18 mouse cellular contexts compared by ENCODE assay signal in genomic region chr6:73182987-73183386, GRCm38 (mm10). TPM values are rescaled to one million over a fixed set of nuclear protein-coding genes. Genes with fewer than 3 reads are reported as not detected.
DNase-seq lines count a peak whose midpoint lies in the region; ATAC-seq lines count a peak whose summit lies in the region.
"Had no signal": no experiment of that assay in that cellular context is flagged by ENCODE, and none has a peak within 500 bp of the region (broad histone marks: within the 10 kb centered on the region; RNA-seq: fewer than 3 reads in every experiment).

No protein-coding gene starts in this region.

- no peak overlapping the region for H3K4me3 ChIP-seq in heart, embryonic 14.5 days (ENCODE audit: control insufficient read depth in 1 of 2, insufficient read depth in 1 of 2, low read depth in 1 of 2, low read length in 2 of 2)
- H3K4me3 ChIP-seq in kidney, embryonic 15.5 days (replicated peaks), result no peak overlapping the region
- H3K4me3 ChIP-seq: embryonic facial prominence, embryonic 10.5 days; forebrain, embryonic 13.5 days; hindbrain, embryonic 15.5 days had no signal

- DNase-seq in heart, adult 18-20 months, result no peak
- peak; percentile 36 for DNase-seq in kidney, postnatal 10 days
- peak; percentile 5 for DNase-seq in lung, postnatal 10 days
- DNase-seq in lung, postnatal 14 days, result no peak
- DNase-seq in gastrocnemius, adult 8-10 months (ENCODE audit: low spot score in 2 of 2), result no peak
- DNase-seq: adrenal gland, adult 8-10 months; adrenal gland, postnatal 36 days; cerebellum, adult 2 months; cerebellum, postnatal 10 days; forebrain, postnatal 0 days; gastrocnemius, postnatal 25 days; heart, postnatal 10 days had no signal

- H3K4me2 ChIP-seq in heart, embryonic 14.5 days (ENCODE audit: low read length), result no peak overlapping the region
- no peak overlapping the region for H3K4me2 ChIP-seq in kidney, embryonic 15.5 days
- H3K4me2 ChIP-seq: forebrain, embryonic 13.5 days; hindbrain, embryonic 15.5 days had no signal

- H3K36me3 ChIP-seq in heart, embryonic 14.5 days (ENCODE audit: control insufficient read depth, insufficient read depth, low read length), result no peaks in the 10 kb centered on the region
- no peaks in the 10 kb centered on the region for H3K36me3 ChIP-seq in kidney, embryonic 15.5 days
- H3K36me3 ChIP-seq: embryonic facial prominence, embryonic 10.5 days; hindbrain, embryonic 15.5 days had no signal

- H3K27ac ChIP-seq in heart, embryonic 14.5 days (replicated peaks in 1 of 2; ENCODE audit: control insufficient read depth in 1 of 2, insufficient read depth in 1 of 2, low read depth in 2 of 2, low read length in 2 of 2), result peak overlapping the region in 1 of 2 experiments; percentile 49; a peak in 1 of 4 replicates
- H3K27ac ChIP-seq in kidney, embryonic 15.5 days, result no peak overlapping the region
- H3K27ac ChIP-seq: embryonic facial prominence, embryonic 10.5 days; forebrain, embryonic 13.5 days; hindbrain, embryonic 15.5 days had no signal

- WGBS in heart, embryonic 14.5 days, result 40% methylated on average over 3 of the region's 3 CpGs
- WGBS in kidney, embryonic 15.5 days, result 23% methylated on average over 3 of the region's 3 CpGs

- H3K4me1 ChIP-seq in heart, embryonic 14.5 days (ENCODE audit: control insufficient read depth in 2 of 2, insufficient read depth in 2 of 2, low read length in 2 of 2), result peaks cover 0 to 2% of the 10 kb centered on the region in 2 experiments; a peak in 1 of 4 replicates
- peaks cover 16% of the 10 kb centered on the region for H3K4me1 ChIP-seq in kidney, embryonic 15.5 days
- H3K4me1 ChIP-seq: forebrain, embryonic 13.5 days; hindbrain, embryonic 15.5 days had no signal

- ATAC-seq in heart, embryonic 14.5 days (ENCODE audit: insufficient number of reproducible peaks, insufficient read depth, low FRiP score, low read depth), result peak; percentile 70
- ATAC-seq in kidney, embryonic 15.5 days (replicated peaks; ENCODE audit: low FRiP score), result no peak; the same call in 1 of the 2 replicates
- ATAC-seq: forebrain, embryonic 13.5 days; forebrain, postnatal 0 days; intestine, embryonic 16.5 days had no signal

- no peaks in the 10 kb centered on the region for H3K27me3 ChIP-seq in heart, embryonic 14.5 days (ENCODE audit: control insufficient read depth, insufficient read depth, low read length)
- no peaks in the 10 kb centered on the region for H3K27me3 ChIP-seq in kidney, embryonic 15.5 days
- H3K27me3 ChIP-seq: forebrain, embryonic 13.5 days; hindbrain, embryonic 15.5 days had no signal

- no peaks in the 10 kb centered on the region for H3K9me3 ChIP-seq in heart, embryonic 14.5 days (ENCODE audit: control insufficient read depth, low read length)
- H3K9me3 ChIP-seq in kidney, embryonic 15.5 days (replicated peaks), result no peaks in the 10 kb centered on the region
- H3K9me3 ChIP-seq: embryonic facial prominence, embryonic 10.5 days; forebrain, embryonic 13.5 days; hindbrain, embryonic 15.5 days had no signal

- no peak overlapping the region for H3K9ac ChIP-seq in heart, embryonic 14.5 days (ENCODE audit: low read length)
- no peak overlapping the region for H3K9ac ChIP-seq in kidney, embryonic 15.5 days
- H3K9ac ChIP-seq: forebrain, embryonic 13.5 days; forebrain, postnatal 0 days; hindbrain, embryonic 15.5 days had no signal

RNA-seq across cellular contexts. Expression of gene Dnah6, which starts 38.5 kb away (rescaled TPM):
- 0.14 and 0.15 TPM in 2 replicates for polyA plus RNA-seq in heart, embryonic 14.5 days (2014; fragmentation: Nextera tagmentation; extraction: Ambion mirVana)
- under 1 TPM; 0.05 to 0.51 TPM for total RNA-seq in heart, adult 18-20 months (2021)
- 0.08 TPM in 2 replicates for polyA plus RNA-seq in kidney, embryonic 15.5 days (2015; fragmentation: Nextera tagmentation; extraction: Ambion mirVana)
- total RNA-seq in gastrocnemius, adult 8-10 months (2022), result under 1 TPM in 2 of 4 experiments, not detected in 2; 0.02 TPM

Comparison
In these comparisons a context has a peak if more than half of its experiments do, and no peak if none do; other contexts are left out.
1. DNase-seq: peak in kidney, postnatal 10 days (single experiment) and lung, postnatal 10 days (single experiment); none in heart, adult 18-20 months (0 of 2), lung, postnatal 14 days (single experiment) and gastrocnemius, adult 8-10 months (0 of 2).